Mouse (Mus musculus) skeletal muscle tissue, adult 2 months (tissue): Measurements from ENCODE around the gene Rspo3.

Experiments used
- DNase-seq: peaks from one replicate; pipeline ENCODE4 v3.0.0-alpha.2; 2012; ENCODE audit warnings: low read depth, low spot score

The Rspo3 gene

DNA sequence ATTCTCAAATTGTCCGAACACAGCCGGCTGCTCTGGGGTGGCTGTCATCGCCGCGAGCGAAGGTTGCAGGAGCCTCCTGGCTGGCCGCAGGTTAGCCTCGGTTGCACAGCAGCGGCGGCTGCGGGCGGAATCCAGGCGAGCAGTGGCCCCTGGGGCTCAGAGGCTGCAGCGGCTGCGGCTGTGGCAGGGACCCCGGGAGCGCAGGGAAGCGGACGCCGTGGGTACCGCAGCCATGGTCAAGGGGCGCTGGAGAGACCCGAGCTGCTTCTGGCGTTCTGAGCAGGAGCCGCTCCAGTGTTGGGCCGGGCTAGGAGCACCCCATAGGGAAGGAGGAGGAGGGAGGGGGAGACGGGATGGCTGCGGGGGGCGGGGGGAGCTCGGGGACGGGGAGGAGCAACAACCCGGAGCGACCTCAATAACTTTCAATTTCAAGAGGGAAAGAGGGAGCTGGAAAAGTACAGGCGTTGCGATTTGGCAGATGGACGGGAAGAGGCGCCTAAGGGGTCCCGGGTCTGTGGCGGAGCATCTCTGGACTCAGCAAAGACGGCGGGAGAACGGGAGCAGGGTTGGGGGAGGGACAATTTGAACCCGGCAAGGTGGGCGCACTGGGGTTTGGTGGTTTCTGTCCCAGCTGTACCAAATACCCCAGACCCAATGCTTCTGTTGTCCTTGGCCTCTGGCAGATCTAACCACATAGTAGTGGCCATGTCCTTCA is at the start of gene Rspo3:
TSS of gene Rspo3 (minus strand) at position 322 of the 715 bp plus-strand sequence.
- no peak for DNase-seq

GRCm38 (mm10) chr10:29581940-29582339 is 46.3 kb upstream of the Rspo3 start:
- DNase-seq: no peak

DNA sequence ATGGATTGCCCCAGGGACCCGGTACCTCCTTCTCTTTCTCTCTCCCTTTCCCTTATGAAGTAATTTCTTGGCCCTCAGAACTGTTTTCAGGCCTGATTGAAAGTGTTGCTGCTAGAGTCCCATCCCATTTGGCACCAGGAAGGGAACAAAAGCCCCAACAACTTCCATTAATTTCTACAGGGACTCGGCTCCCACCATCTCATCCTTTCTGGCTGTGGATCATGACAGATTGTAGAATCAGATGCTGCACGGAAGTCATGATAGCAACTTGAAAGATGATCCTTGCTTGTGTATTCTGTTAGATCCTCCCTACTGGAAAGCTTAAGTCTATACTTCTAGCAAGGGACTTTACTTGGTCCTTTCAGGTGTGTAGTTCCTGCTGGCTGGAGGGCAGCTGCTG is 45.8 kb upstream of the Rspo3 start:
- peak; percentile 11 for DNase-seq

GRCm38 (mm10) chr10:29555983-29556382 is 20.3 kb upstream of the Rspo3 start:
- peak; percentile 9 for DNase-seq

DNA sequence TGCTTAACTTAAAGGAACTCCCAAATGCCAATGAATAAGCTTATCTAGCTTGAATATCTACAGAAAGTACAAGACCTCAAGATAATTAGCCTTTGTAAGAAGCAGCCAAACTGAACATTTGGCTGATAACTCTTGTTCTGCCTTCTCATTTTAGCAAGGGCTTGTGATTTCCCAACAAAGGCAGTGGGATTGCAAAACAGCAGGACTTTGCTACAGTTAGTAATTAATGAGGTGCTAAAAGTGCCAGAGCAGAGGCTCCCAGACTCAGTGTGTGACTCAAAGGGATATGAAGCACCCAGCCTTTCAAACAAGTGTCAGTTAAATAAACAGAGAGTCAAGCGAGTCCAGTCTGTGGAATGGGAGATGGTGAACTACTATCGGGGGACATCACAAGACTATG is 18.7 kb upstream of the Rspo3 start:
- peak; percentile 12 for DNase-seq

DNA sequence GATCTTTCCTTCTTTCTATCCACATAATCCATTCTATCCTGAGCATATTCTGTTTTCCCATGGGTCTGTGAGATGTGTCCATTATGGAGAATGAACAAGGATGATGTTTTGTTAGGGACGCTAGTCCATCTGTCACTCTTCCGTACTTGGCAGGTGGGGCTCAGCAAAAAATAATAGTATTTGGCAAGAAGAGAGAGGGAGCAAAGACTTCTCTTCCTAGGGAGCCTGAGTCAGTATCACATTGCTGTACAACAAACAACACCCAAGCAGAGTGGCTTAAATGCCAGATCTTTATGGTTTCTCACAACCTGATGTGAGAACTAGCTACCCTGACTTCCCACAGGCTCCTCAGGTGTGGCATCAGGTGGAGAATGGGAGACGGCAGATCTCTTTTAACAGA is 7.3 kb upstream of the Rspo3 start:
- no peak for DNase-seq

DNA sequence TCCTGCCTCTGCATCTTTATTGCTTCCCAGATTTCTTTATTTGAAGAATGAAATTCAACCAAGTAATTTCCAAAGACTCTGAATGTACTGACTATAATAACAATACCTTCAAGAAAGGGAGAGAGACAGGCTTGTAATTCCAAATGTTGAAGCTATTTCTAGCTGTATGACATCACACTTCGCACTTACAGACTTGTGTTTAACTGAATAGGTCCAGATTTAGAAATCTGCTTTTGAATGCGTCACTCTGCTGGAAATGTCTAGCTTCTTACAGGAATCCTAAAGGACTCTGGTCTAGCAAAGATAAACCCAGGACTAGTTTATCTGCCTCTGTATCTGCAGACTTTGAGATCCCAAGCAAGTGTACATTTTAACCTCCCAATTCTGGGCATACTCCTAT is 3.8 kb upstream of the Rspo3 start:
- DNase-seq: no peak

DNA sequence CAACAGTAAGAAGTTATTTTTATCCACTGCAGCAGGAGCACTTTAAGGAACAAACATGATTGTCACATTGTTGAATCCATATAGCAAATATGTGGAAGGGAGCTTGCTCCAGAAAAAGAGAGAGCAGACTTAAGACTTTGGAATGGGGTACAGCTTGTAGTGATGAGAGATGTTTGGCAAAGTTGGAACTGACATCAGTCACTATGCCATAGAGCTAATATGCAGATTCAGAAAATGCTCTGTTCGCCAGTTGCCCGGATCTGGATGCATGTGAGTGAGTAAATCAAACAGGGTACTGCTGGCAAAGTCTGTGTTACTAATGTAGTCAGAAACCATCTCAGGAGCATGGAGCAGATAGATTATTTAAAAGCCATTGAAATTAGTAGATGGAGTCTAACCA is 3.1 kb upstream of the Rspo3 start:
- DNase-seq: no peak

- DNase-seq: no peak
These were observed 838 bp downstream of the Rspo3 start for GRCm38 (mm10) chr10:29534830-29535227.

- no peak for DNase-seq
These were observed 1.5 kb downstream of the Rspo3 start for GRCm38 (mm10) chr10:29533846-29534829.

DNA sequence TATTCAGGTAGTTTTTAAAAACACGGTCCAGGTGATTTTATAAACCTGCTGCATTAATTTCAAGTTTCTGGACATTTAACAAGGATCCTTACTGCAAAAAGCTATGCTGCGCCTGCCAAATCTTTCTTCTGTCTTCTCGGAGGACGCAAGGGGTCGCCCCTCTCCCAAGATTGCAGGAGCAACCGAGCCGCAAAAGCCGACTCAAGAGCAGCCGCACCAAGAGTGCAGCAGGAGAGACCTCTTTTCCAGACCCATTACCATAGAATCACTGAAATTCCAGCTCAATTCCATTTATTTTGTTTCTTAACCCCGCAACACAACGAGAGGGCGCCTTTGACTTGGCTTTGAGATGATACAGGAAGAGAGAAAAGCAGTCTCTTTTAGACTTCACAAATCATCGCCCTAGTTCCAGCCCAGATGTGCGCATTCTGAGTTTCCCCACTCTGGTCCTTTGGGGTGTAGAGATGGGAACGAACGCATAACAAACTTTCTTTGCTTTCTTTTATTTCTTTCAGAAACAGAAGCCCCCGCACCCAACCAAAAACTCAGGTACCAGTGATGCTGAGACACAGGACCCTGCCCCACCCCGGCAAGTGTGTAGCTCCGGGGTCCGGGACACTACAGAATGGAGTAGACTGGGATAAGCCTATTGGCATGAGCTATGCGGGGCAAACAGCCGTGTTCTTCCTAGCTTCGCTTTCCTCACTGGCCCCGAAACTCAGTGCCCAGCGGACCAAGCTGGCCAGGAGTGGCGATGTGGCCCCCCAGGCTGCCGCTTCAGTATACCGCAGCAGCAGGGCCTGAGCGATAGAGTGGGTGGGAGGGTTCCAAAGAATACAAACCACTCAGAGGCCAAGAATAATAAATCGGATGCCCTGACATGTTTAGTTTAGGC is 2.6 kb downstream of the Rspo3 start:
- DNase-seq: peak; percentile 21

DNA sequence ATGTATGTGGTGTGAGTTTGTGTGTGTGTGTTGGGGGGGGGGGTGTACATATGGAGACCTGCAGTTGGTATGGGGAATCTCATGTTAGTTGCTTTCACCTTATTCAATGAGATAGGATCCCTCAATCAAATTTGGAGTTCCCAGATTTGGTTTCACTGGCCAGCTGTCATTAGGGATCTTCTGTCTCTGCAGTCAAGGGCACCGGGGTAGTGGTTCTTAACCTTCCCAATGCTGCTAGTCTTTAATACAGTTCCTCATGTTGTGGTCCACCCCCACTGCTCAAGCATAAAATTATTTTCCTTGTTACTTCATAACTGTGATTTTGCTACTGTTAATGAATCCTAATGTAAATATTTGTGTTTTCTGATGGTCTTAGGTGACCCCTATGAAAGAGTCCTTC is 22.1 kb downstream of the Rspo3 start:
- no peak for DNase-seq

DNA sequence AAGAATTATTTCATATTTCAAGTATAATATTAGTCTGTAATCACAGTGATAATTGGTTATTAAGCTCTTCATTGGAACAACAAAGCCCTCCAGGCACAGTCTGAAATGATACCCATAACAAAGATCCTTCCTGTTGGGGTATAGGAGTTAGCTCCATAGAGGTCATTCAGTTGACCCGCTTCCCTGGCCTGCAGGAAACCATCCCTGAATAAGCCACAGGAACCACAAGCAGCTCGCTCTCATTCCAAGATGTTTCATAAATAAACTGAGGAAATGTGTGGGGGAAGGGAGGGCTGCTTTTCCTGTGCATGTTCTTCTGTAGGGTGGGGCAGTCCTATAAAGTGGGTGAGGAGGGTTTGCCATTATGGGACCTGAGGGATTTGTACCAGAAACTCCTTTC is 27.5 kb downstream of the Rspo3 start:
- no peak for DNase-seq

DNA sequence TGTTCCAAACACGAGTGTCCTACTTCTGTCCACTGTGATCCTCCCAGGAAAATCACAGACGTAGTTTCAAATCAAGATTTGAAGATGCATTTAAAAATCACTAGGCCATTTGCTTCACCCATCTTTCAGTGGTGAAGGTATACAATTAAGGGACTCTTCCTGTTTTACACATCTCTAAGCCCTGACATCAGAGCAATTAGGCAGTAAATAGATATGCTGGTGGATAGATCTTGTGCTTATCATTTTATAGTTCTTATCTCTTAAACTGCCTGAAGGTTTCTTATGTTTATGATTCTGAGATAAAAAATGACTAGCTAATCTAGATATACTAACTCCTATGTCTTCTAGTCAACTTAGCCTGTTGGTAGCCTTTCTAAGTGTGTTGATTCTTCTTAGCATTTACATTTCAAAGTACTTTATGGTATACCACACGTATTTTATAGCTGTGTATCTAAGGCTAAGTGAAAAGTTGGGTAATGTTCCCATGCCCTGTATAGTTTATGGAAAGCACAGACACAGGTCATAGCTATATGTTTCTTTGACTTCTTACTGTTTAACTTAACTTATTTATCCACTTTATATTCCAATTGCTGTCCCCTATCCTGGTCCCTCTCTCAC is 38.4 kb downstream of the Rspo3 start:
- DNase-seq: no peak

DNA sequence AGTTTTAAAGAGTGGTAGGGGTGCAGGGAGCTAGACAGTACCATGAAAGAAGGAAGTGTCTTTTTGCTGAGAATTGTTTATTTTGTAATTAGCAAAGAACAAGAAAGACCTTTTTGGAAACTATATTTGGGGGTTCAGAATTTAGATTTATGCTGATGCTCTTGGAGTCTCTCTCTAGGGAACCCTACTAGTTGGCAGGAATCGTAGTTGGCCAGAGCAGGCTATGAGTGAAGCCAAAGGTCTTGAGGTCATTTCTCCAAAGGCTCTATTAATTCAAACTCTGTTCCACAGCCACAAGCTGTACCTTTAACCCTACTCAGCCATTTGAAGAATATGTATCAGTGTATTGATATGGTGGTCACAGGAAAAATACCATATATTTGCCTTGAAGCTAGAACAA is 41.7 kb downstream of the Rspo3 start:
- DNase-seq: peak; percentile 53

- no peak for DNase-seq
These were observed 54.7 kb downstream of the Rspo3 start for GRCm38 (mm10) chr10:29480945-29481344.

DNA sequence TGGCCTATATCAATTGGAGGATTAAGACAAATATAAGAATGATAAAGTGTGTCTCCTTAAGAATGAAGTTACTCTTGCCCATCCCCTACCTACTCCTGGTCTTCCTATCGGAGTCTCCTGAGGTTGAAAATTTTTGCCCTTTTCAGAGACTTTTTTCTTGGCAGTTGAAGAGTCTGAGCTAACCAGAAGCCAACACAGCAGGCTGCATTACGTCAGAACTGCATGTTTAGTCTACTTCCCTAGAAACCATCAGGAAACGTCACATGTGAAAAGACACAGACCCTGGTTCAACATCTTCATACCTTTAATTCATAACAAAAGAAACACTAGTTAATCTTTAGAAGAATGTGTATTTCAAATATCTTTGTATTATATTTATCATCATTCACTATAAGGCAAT is 56.3 kb downstream of the Rspo3 start:
- no peak for DNase-seq

DNA sequence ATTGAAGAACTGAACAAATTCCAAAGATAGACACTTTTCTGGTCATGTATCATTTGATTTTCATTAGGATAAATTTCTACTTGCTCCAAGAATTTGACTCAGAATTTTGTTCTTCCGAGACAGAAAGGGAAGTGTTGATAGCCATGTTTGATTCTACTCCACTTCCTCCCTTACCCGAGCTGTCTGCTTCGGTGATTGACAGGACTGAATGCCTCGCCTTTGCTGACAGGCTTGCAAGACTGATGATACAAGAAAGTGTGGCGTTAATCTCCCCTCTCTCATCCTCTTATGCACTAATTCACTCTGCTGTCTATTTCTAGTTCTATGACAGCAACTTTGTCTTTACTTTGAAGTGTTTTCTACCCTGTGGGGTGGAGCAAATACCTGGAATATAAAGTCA is 65.2 kb downstream of the Rspo3 start:
- DNase-seq: no peak

DNA sequence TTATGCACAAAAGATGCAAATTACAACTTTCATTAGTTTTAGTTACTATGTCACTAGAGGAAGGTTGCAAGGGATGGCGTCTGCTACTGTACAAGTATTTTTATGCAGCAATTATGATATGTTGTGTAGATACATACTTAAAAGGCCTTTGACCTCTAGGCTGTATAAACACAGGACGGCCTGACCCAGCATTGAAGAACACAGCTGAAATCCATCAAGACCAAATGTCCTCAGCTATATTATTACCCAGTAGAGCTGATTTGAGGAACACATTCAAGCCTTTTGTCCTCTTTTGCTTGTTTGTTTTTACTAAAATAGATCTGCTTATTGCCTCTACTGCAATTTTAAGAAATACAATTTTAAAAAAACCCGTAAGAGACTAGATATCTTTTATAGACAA is 75.6 kb downstream of the Rspo3 start:
- DNase-seq: no peak

DNA sequence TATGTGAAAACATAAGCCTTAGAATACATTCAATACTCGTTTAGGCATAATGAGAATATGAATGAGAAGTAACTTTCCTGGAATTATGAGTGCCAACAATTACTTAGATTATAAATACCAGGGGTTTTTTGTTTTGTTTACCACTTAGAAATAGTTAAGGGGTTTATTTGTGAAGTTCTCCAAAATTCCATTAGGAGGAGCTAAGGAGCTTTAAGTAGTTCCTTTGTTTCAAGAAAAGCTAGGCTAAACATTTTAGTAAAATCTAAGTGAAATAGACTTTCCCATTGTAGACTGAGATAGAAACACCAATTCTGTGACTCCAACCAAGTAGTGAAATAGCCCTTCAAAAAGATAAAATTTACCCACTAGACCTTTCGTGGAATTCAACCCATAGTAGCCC is 76.0 kb downstream of the Rspo3 start:
- DNase-seq: no peak

GRCm38 (mm10) chr10:29445076-29445475 is 90.6 kb downstream of the Rspo3 start:
- DNase-seq: no peak
